Mouse (Mus musculus) adrenal gland, postnatal 36 days (tissue): ENCODE results near the gene Asxl2. TPM values are rescaled to one million over a fixed set of nuclear protein-coding genes. Genes with fewer than 3 reads are reported as not detected.
"Not testable (repeated sequence)": the region's sequence is repeated elsewhere in the genome, so short reads cannot be mapped to it uniquely, and the experiment has no call there.

ENCODE experiments used
- DNase-seq, 2 experiments: peaks; one replicate each; pipeline ENCODE4 v3.0.0; 2021; ENCODE audit warnings: mixed read lengths in 1 of 2
- total RNA-seq, 2 experiments: library from RNA; stranded (reverse); gene quantifications; 2 replicates each; pipeline ENCODE4 v1.2.3; 2021

Asxl2 gene
- total RNA-seq, 2 experiments from 2014 or later = 32.7 to 39.6 TPM

DNA sequence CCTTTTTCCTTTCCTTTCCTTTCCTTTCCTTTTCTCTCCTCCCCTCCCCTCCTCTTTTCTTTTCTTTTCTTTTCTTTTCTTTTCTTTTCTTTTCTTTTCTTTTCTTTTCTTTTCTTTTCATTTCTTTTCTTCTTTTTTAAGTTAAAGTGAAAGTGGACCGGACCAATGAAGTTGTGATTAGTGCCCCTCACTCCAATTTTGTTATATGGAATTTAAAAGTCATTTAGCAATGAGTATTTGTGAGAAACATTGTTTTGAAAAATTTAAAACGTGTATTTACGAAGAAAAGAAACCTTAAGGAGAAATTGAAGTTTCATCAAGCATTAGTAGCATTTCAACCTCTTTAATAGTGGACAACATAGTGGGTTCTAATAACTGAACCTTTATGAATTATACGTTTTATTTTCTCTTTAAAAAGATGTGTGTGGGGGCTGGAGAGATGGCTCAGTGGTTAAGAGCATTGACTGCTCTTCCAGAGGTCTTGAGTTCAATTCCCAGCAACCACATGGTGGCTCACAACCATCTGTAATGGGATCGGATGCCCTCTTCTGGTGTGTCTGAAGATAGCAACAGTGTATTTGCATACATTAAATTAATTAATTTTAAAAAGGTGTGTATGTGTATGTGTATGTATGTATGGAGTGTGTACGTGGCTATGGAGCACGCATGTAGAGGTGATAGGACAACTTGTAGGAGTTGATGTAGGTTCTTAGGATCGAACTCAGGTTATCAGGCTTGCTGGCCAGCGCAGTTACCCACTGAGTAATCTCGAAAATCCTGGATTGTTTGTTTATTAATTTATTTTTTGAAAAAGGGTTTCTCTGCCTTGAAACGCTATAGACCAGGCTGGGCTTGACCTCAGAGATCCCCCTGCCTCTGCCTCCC is 1.5 kb downstream of the Asxl2 start:
- no peak for DNase-seq

DNA sequence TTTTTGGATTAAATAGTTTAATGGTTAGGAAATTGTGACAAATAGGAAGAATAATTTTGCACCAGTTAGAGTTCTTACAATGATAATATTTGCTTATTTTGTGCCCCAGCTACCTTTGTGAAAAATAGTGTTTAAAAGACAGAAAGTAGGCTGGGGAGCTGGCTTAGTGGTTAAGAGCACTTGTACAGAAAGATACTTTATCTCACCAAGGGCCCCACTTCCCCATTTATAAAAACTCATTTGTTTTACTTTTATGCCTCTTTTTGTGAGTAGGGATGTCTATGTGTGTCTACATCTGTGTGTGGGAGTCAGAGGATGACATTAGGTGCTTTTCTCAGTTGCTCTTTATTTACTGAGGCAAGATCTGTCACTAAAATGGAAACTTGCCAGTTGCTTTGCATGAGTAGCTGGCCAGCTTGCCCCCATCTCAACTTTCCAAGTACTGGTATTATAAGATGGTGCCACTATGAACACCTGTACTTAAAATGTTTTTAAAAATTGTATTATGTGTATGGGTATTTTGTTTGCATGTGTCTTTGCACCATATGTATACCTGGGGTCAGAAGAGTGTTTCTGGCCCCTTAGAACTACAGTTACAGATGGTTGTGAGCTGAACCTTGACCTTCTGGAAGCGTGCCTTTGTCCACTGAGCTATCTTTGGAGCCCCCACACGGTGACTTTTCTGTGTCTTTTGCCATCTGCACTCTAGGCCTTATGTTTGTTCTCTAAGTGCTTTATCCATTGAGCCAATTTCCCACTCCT is 3.2 kb downstream of the Asxl2 start:
- no peak for DNase-seq

GRCm38 (mm10) chr12:3430443-3430753 is 3.7 kb downstream of the Asxl2 start:
- DNase-seq = no peak

DNA sequence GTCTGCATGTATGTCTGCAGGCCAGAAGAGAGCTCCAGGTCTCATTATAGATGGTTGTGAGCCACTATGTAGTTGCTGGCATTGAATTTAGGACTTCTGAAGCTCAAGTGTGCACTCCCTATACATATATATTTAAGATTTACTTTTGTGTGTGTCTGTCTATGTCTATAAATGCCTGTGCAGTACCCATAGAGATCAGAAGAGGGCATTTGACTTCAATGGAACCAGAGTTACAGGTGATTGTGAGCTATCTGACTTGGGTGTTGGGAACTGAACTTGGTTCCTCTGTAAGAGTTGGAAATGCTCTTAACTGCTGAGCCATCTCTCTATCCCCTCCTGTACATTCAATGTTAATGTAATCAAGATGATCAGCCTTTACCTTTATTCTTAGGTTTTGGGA is 4.3 kb downstream of the Asxl2 start:
- DNase-seq = no peak

GRCm38 (mm10) chr12:3433736-3434135 is 7.1 kb downstream of the Asxl2 start:
- DNase-seq = no peak

- DNase-seq = no peak
Observed at GRCm38 (mm10) chr12:3436446-3436845, 9.8 kb downstream of the Asxl2 start.

DNA sequence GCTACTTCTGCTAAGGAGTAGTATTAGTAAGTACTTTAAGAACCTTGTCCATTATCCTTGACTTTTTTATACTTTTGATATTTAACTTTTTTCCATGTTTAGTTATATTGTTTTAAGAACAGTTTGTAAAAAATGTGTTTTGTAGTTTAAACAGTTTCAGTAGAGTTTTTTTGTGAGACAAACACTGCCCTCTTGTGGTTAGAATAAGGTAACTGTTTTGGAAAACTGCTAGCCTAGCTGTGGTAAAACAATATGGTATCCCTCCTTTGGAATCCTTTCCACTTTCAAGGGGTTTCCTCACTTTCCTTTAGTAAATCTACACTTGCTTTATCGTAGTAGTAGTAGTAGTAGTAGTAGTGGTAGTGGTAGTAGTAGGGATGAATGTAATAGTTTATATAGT is 11.2 kb downstream of the Asxl2 start:
- no peak for DNase-seq

- peak in 1 of 2 experiments; percentile 16 for DNase-seq
Observed at GRCm38 (mm10) chr12:3440916-3441315, 14.3 kb downstream of the Asxl2 start.

- DNase-seq = no peak
Observed at GRCm38 (mm10) chr12:3441361-3441760, 14.7 kb downstream of the Asxl2 start.

GRCm38 (mm10) chr12:3453554-3453953 is 26.9 kb downstream of the Asxl2 start:
- DNase-seq = no peak

- no peak for DNase-seq
Observed at GRCm38 (mm10) chr12:3463087-3463486, 36.4 kb downstream of the Asxl2 start.

GRCm38 (mm10) chr12:3499662-3500061 is 73.0 kb downstream of the Asxl2 start:
- no peak for DNase-seq

GRCm38 (mm10) chr12:3500071-3500470 is 73.4 kb downstream of the Asxl2 start:
- no peak for DNase-seq

- DNase-seq = no peak
Observed at GRCm38 (mm10) chr12:3518665-3519297, 92.1 kb downstream of the Asxl2 start.

- DNase-seq = not testable (repeated sequence)
Observed at GRCm38 (mm10) chr12:3521806-3522205, 95.1 kb downstream of the Asxl2 start.

DNA sequence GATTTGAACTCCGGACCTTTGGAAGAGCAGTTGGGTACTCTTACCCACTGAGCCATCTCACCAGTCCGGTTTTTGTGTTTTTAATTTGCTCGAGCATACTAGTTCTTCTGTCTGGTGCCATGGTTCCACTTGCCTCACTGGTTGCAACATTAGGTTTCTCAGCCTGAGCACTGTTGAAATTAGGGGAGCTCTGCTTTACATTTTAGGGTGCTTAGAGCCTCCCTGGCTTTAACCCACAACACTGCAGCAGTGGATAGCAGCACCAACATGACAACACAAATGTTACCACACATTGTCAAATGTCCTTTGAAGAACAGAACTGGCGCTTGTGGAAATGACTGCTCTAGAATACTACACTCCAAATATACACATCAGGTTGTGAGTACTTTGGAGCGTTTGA is 98.9 kb downstream of the Asxl2 start:
- DNase-seq = no peak

GRCm38 (mm10) chr12:3535446-3535845 is 108.8 kb downstream of the Asxl2 start:
- DNase-seq = not testable (repeated sequence)

DNA sequence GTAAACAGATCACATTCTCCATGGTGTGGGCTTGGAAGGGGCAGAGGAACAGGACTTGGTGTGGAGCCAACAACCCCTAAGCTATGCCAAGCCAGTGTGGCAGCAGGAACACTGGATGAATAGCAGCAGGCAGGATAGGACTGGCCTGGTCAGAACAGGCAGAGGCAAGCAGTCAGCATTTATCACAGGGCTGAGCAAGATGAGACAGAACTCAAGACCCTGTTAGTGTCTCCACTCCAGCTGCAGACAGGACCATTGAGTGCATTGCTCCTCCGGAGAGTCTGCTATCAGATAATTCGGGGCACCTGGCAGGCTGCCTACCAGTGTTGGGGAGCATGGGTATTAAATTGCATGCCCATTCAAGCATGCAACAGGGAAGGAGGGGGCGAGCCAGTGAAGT is 111.0 kb downstream of the Asxl2 start:
- DNase-seq = peak in 1 of 2 experiments; percentile 9

- DNase-seq = no peak
Observed at GRCm38 (mm10) chr12:3538036-3538435, 111.4 kb downstream of the Asxl2 start.

DNA sequence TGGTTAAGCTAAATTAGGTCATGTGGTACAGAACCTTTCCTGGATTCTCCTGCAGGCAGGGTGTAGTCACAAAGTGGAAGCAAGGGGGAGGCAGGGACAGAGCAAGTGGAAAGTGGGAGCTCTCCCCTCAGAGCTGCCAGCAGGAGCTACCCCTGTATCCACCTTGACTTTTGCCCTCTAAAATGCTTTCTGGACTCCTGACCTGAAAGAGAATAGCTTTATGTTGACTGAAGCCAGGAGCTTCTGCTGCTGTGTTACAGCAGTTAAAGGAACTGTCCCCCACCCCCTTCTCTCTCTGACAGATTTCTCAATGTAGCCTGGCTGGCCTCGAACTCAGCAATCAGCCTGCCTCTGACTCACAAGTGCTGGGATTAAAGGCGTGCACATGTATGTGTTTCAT is 112.9 kb downstream of the Asxl2 start:
- no peak for DNase-seq

DNA sequence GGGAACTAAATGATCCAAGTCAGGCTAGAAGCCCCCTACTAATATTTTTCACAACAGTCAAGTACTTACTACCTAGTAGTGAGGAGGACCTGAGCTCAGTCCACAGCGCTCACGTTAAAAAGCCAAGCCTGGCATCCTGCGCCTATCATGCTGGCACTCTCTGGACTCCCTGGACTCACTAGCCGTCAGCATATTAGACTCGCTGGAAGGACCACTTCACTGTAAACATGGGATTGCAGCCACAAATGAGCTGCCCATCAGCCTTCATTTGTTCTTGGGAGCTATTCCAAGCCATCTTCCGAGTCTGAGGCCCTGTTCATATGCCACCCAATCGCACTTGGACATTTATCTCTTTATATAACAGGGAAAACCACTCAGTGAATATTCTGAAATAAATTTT is 114.2 kb downstream of the Asxl2 start:
- no peak for DNase-seq

DNA sequence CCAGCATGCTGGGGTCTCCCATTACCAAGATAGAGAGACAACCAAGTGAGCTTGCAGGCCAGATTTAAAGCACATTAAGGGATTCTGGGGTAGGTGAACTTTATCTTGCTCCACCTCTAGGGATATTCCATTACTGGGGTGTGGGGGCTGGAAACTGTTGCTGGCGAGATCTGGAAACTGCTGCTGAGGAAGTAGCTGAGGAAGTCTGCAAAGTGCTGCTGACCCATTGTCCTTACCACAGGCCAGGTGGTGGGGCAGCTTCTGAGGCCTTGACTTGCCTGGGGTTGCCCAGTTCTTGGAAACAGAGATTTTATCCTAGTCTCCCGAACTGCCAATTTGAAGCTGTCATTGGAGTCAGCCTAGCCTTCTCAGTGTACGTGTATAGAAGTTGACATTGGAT is 118.8 kb downstream of the Asxl2 start:
- DNase-seq = no peak

- DNase-seq = no peak
Observed at GRCm38 (mm10) chr12:3546121-3546658, 119.5 kb downstream of the Asxl2 start.
